Mouse (Mus musculus): ENCODE results near the gene Cldn6. TPM values are rescaled to one million over a fixed set of nuclear protein-coding genes. Genes with fewer than 3 reads are reported as not detected.
A peak's percentile ranks its signal among the peaks of the same experiment; 100 is the strongest.

The Cldn6 gene
- polyA plus RNA-seq, 1 experiment from 2014 or later, result 34.8 TPM

DNA sequence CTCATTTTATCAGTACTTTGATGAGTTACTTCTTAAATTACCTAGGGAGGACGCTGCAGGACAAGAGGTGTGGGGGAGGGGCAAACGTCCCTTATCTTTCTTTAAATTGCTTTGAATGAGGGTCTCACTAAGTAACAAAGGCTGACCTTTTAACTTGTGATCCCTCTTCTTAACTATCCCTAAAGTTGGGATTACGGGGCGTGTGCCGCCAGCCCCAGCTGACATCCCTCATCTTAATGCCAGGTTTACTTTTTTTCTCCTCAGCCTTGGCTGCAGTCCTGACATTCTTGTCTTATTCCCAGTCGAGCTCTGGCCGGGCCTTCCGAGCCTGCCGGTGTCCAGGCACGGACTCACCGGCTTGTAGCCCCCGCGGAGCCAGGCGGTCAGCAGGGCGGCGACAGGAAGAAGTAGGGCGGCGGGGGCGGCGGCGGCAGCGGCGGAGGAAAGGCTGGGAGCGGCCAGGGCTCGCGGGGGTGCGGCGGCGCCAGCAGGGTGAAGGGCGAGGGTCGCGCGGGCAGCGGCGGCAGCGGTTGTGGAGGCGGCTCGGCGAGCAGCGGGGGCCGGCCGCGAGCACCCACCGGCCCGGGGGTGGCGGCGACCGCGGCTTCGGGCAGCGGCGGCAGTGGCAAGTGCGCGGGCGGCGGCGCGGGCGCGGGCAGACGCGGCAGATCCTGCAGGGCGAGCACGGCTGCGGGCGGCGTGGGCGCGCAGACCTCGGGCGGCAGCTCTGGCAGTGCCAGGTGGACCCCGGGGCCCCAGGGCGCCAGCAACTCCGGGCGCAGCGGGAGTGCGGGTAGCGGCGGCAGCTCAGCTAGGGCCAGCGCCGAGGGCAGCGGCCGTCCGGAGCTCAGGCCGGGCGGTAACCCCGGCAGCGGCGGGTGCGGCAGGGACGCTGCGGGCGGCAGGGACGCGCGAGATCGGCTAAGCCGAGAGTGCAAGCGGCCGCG lies 20.4 kb downstream of the Cldn6 start:
- no peak overlapping the region for H3K27ac ChIP-seq
- no peaks in the 10 kb centered on the region for H3K9me3 ChIP-seq
- peak overlapping the region; percentile 72 for H3K4me3 ChIP-seq
- no peaks in the 10 kb centered on the region for H3K36me3 ChIP-seq
- peaks cover 55% of the 10 kb centered on the region for H3K27me3 ChIP-seq
- H3K9ac ChIP-seq, result peak overlapping the region; percentile 68
- peak overlapping the region; percentile 100 for H3K4me2 ChIP-seq
- under 1% methylated on average over 100 of the region's 101 CpGs for WGBS
- no peak for ATAC-seq (ENCODE audit: insufficient number of reproducible peaks, insufficient read depth, low FRiP score, low TSS enrichment, low read depth)
- H3K4me1 ChIP-seq, result peaks cover 7% of the 10 kb centered on the region; the same call in 1 of the 2 replicates

DNA sequence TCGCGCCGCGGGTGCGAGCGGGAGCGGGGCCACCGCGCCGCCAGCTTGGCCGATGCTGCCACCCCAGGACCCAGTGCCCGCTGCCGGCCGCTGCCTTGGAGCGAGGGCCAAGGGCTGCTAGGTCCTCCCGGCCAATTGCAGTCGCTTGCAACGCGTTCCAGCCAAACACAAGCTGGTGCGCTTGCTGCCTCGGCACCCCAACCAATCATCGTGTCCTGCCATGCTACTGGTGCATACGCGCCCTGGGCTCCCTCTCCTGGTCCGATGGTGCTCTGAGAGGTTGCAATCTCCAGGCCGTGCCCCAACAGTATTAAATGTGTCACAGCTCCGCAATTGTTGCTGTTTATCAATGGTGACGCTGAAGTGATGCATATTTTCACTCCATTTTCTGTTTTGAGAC lies 21.0 kb downstream of the Cldn6 start:
- peaks cover 55% of the 10 kb centered on the region for H3K27me3 ChIP-seq
- peaks cover 13% of the 10 kb centered on the region for H3K4me1 ChIP-seq
- H3K4me2 ChIP-seq, result peak overlapping the region; percentile 100
- ATAC-seq (ENCODE audit: insufficient number of reproducible peaks, insufficient read depth, low FRiP score, low TSS enrichment, low read depth), result peak; percentile 88
- H3K4me3 ChIP-seq, result peak overlapping the region; percentile 72
- H3K36me3 ChIP-seq, result no peaks in the 10 kb centered on the region
- H3K27ac ChIP-seq, result no peak overlapping the region
- H3K9ac ChIP-seq, result peak overlapping the region; percentile 68
- under 1% methylated on average over 21 of the region's 28 CpGs for WGBS
- no peaks in the 10 kb centered on the region for H3K9me3 ChIP-seq

GRCm38 (mm10) chr17:23703301-23703700 lies 24.3 kb downstream of the Cldn6 start:
- WGBS, result 86% methylated on average over 9 of the region's 9 CpGs
- no peaks in the 10 kb centered on the region for H3K9me3 ChIP-seq

GRCm38 (mm10) chr17:23704741-23705140 lies 25.7 kb downstream of the Cldn6 start:
- H3K9ac ChIP-seq, result no peak overlapping the region
- H3K4me2 ChIP-seq, result no peak overlapping the region
- 21% methylated on average over 7 of the region's 7 CpGs for WGBS
- no peak for ATAC-seq (ENCODE audit: insufficient number of reproducible peaks, insufficient read depth, low FRiP score, low TSS enrichment, low read depth)
- H3K36me3 ChIP-seq, result no peaks in the 10 kb centered on the region
- H3K4me3 ChIP-seq, result no peak overlapping the region
- H3K27ac ChIP-seq, result no peak overlapping the region
- peaks cover 33% of the 10 kb centered on the region for H3K27me3 ChIP-seq
- no peaks in the 10 kb centered on the region for H3K9me3 ChIP-seq
- peaks cover 14% of the 10 kb centered on the region for H3K4me1 ChIP-seq

More at GRCm38 (mm10) chr17:23703301-23703700, 24.3 kb downstream of the Cldn6 start:
- peaks cover 47% of the 10 kb centered on the region for H3K27me3 ChIP-seq
- no peak overlapping the region for H3K4me2 ChIP-seq
- H3K9ac ChIP-seq, result no peak overlapping the region
- no peaks in the 10 kb centered on the region for H3K36me3 ChIP-seq
- H3K4me1 ChIP-seq, result peaks cover 21% of the 10 kb centered on the region
- no peak overlapping the region for H3K4me3 ChIP-seq
- ATAC-seq (ENCODE audit: insufficient number of reproducible peaks, insufficient read depth, low FRiP score, low TSS enrichment, low read depth), result no peak
- H3K27ac ChIP-seq, result no peak overlapping the region

GRCm38 (mm10) chr17:23705525-23706104 lies 26.6 kb downstream of the Cldn6 start:
- Histone ChIP-seq H3K9ac (no peak overlapping the region), H3K36me3 (no peaks in the 10 kb centered on the region), H3K4me2 (no peak overlapping the region), H3K27me3 (peaks cover 24% of the 10 kb centered on the region), H3K9me3 (no peaks in the 10 kb centered on the region), H3K4me3 (no peak overlapping the region), H3K4me1 (peaks cover 14% of the 10 kb centered on the region), H3K27ac (no peak overlapping the region)
- 70% methylated on average over 7 of the region's 7 CpGs for WGBS
- no peak for ATAC-seq (ENCODE audit: insufficient number of reproducible peaks, insufficient read depth, low FRiP score, low TSS enrichment, low read depth)

DNA sequence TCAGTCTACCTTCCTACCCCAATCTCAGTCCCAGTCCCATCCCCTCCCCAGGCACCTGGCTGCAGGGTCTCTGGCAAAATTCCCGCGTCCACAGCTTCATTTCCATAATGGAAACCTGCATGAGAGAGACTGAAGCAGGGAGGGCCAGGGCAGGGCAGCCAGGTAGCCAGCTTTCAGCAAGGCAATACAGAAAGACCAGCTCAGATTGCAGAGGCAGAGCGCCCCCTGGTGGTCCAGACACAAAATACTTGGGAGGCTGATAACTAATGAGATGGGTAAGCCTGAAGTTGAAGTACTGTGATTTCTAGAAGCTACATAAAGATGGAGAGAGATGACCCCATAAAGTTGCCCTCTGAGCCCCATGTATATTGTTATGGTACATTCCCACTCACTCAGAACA lies 27.2 kb downstream of the Cldn6 start:
- H3K27me3 ChIP-seq, result peaks cover 18% of the 10 kb centered on the region
- no peak for ATAC-seq (ENCODE audit: insufficient number of reproducible peaks, insufficient read depth, low FRiP score, low TSS enrichment, low read depth)
- no peak overlapping the region for H3K9ac ChIP-seq
- H3K27ac ChIP-seq, result no peak overlapping the region
- no peak overlapping the region for H3K4me3 ChIP-seq
- H3K4me2 ChIP-seq, result no peak overlapping the region
- H3K4me1 ChIP-seq, result peaks cover 14% of the 10 kb centered on the region
- no peaks in the 10 kb centered on the region for H3K36me3 ChIP-seq
- 2% methylated on average over 3 of the region's 3 CpGs for WGBS
- no peaks in the 10 kb centered on the region for H3K9me3 ChIP-seq

DNA sequence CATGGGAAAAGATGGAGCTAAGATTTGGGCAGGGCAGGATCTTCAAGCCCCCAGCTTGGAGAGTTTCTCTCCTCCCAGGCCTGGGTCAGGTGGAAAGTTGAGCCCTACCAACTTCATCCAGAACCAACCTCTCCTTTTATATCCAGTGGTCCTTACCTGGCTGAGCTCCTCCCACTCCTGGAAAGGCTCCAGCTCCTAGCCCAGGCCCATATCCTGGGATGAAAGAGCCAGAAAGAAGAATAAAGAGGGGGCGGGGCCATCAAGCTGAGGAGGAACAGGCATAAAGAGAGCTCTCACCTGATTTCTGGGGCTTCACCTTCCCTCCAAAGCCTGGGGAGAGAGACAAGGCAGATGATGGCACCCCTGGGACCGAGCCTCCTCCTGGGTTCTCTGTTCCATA lies 38.0 kb downstream of the Cldn6 start:
- Histone ChIP-seq H3K9me3 (no peaks in the 10 kb centered on the region), H3K9ac (no peak overlapping the region), H3K36me3 (no peaks in the 10 kb centered on the region), H3K27me3 (0 out of 2 replicates have a peak, but pooled peaks cover 3% of the 10 kb centered on the region), H3K4me1 (no peaks in the 10 kb centered on the region), H3K4me3 (no peak overlapping the region), H3K4me2 (no peak overlapping the region), H3K27ac (no peak overlapping the region)
- no peak for ATAC-seq (ENCODE audit: insufficient number of reproducible peaks, insufficient read depth, low FRiP score, low TSS enrichment, low read depth)
- 53% methylated on average over 2 of the region's 2 CpGs for WGBS

DNA sequence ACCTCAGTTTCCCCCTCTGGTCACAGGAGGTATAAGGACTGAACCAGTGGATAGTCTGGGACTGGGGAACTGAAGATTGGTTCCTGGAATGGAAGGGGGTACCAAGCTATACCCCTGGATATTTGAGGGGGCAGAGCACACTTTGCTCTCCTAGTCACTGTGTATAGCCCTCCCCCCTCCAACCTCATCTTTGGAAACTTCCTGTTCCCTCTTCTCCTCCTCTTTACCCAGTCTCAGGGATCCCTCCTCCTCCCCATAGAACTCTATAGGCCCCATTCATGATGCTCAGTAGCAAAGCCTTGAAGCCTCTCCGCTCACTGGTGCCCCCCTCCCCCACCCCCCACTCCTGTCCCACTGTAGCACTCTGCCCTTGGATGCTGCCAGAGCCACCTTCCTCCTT lies 40.4 kb downstream of the Cldn6 start:
- no peaks in the 10 kb centered on the region for H3K9me3 ChIP-seq
- no peaks in the 10 kb centered on the region for H3K36me3 ChIP-seq
- H3K4me3 ChIP-seq, result no peak overlapping the region
- H3K4me2 ChIP-seq, result no peak overlapping the region
- H3K27ac ChIP-seq, result no peak overlapping the region
- H3K4me1 ChIP-seq, result no peaks in the 10 kb centered on the region
- no peak; the same call in 1 of the 2 replicates for ATAC-seq (ENCODE audit: insufficient number of reproducible peaks, insufficient read depth, low FRiP score, low TSS enrichment, low read depth)
- no peak overlapping the region for H3K9ac ChIP-seq
- 6% methylated on average over 1 of the region's 1 CpGs for WGBS
- 0 out of 2 replicates have a peak, but pooled peaks cover 3% of the 10 kb centered on the region for H3K27me3 ChIP-seq

- 0 out of 2 replicates have a peak, but pooled peaks cover 3% of the 10 kb centered on the region for H3K27me3 ChIP-seq
- H3K4me1 ChIP-seq, result peaks cover 8% of the 10 kb centered on the region; the same call in 1 of the 2 replicates
- no peak overlapping the region for H3K4me3 ChIP-seq
- no peak overlapping the region for H3K9ac ChIP-seq
- no peak overlapping the region for H3K4me2 ChIP-seq
- no peak for ATAC-seq (ENCODE audit: insufficient number of reproducible peaks, insufficient read depth, low FRiP score, low TSS enrichment, low read depth)
- no peaks in the 10 kb centered on the region for H3K9me3 ChIP-seq
- no peaks in the 10 kb centered on the region for H3K36me3 ChIP-seq
- 69% methylated on average over 2 of the region's 2 CpGs for WGBS
- no peak overlapping the region for H3K27ac ChIP-seq
Observed at GRCm38 (mm10) chr17:23721886-23722285, 42.8 kb downstream of the Cldn6 start.

DNA sequence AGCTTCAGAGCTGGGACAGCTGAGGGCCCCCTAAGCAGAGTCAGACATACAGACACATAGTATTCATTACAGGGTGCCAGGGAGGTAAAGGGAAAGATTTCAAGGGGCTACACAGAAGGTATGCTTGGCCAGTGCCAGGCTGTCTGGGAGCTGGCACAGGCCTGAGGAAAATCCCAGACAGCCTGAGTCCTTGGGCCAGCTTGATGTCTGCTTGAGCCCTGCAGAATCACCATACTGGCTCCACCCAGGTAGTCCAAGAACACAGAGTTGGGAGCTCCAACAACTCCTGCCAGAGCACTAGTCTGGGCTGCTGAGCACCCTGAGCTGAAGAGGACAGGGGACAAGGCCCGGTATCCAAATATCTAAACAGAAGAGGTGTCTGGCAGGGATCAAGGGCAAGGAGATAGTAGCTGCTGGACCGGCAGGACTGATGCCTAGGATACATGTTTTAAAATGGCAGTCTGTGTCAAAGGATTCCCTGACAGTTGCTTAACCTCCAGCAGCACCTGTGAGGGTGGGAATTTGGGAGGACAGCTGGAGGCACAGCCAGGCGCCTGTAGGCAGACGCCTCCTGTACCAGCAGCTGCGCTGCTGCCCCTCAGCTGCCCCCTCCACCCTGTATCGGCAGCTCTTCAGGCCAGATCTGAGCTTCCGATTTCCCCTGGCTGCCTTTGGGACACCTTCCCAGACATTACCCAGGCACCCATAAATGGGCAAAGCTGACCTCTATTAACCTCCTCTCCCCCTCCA lies 43.5 kb downstream of the Cldn6 start, which contains the start of gene 1520401A03Rik:
1520401A03Rik (minus strand) TSS at position 408 of the 750 bp plus-strand sequence.
- ATAC-seq (ENCODE audit: insufficient number of reproducible peaks, insufficient read depth, low FRiP score, low TSS enrichment, low read depth), result no peak
- WGBS, result 73% methylated on average over 7 of the region's 7 CpGs
- Histone ChIP-seq H3K9ac (no peak within 1 kb of the TSS), H3K27me3 (0 out of 2 replicates have a peak, but pooled peaks cover 3% of the 10 kb centered on the region), H3K9me3 (no peaks in the 10 kb centered on the region), H3K4me3 (no peak within 1 kb of the TSS), H3K27ac (no peak within 1 kb of the TSS), H3K4me2 (no peak within 1 kb of the TSS), H3K4me1 (peaks cover 13% of the 10 kb centered on the region; the same call in 1 of the 2 replicates), H3K36me3 (no peaks in the 10 kb centered on the region)

- no peaks in the 10 kb centered on the region for H3K9me3 ChIP-seq
- H3K36me3 ChIP-seq, result no peaks in the 10 kb centered on the region
- WGBS, result 66% methylated on average over 4 of the region's 4 CpGs
- H3K4me2 ChIP-seq, result peak overlapping the region; percentile 77
- H3K4me1 ChIP-seq, result peaks cover 13% of the 10 kb centered on the region; the same call in 1 of the 2 replicates
- peak overlapping the region; percentile 86 for H3K4me3 ChIP-seq
- peak overlapping the region; percentile 83 for H3K9ac ChIP-seq
- no peak for ATAC-seq (ENCODE audit: insufficient number of reproducible peaks, insufficient read depth, low FRiP score, low TSS enrichment, low read depth)
- H3K27ac ChIP-seq, result peak overlapping the region; percentile 73; the same call in 1 of the 2 replicates
- H3K27me3 ChIP-seq, result no peaks in the 10 kb centered on the region
Observed at GRCm38 (mm10) chr17:23725477-23725876, 46.4 kb downstream of the Cldn6 start.

Data from embryonic facial prominence, embryonic 13.5 days (tissue).